ENCODE assay signal across 8 mouse cellular contexts in the genomic region with DNA sequence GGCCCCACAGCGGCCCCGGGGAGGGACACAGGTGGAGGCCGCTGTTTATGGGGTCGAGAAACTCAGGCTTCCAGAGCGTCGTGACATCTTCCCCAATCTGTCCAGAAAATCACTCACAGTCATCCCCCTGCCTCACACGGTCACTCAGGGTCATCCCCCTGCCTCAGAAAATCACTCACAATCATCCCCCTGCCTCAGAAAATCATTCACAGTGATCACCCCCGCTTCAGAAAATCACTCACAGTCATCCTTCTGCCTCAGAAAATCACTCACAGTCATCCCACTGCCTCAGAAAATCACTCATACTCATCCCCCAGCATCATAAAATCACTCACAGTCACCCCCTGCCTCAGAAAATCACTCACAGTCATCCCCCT. TPM values are rescaled to one million over a fixed set of nuclear protein-coding genes. Genes with fewer than 3 reads are reported as not detected.
DNase-seq lines count a peak whose midpoint lies in the region; ATAC-seq and TF ChIP-seq lines count a peak whose summit lies in the region.
"Not testable (repeated sequence)": the region's sequence is repeated elsewhere in the genome, so short reads cannot be mapped to it uniquely, and the experiment has no call there.

No protein-coding gene starts in this region.

- peak; percentile 6 for ATAC-seq in heart, postnatal 0 days (ENCODE audit: insufficient read depth, low read depth)
- ATAC-seq in intestine, postnatal 0 days; midbrain, embryonic 14.5 days (ENCODE audit: low FRiP score, low TSS enrichment): not testable (repeated sequence)
- 0 out of 2 replicates have a peak, but pooled peaks have one; percentile 0 for ATAC-seq in liver, embryonic 12.5 days
- ATAC-seq in stomach, embryonic 14.5 days (ENCODE audit: insufficient number of reproducible peaks, insufficient read depth, low FRiP score, low read depth): 0 out of 2 replicates have a peak, but pooled peaks have one; percentile 0

- peaks cover 53% of the 10 kb centered on the region for H3K36me3 ChIP-seq in forebrain, embryonic 10.5 days (replicated peaks)
- peaks cover 28% of the 10 kb centered on the region for H3K36me3 ChIP-seq in heart, postnatal 0 days (replicated peaks; ENCODE audit: control insufficient read depth, insufficient read depth, low read length)
- H3K36me3 ChIP-seq in intestine, postnatal 0 days (ENCODE audit: control insufficient read depth, insufficient read depth): peaks cover 28% of the 10 kb centered on the region
- H3K36me3 ChIP-seq in liver, embryonic 12.5 days: peaks cover 50% of the 10 kb centered on the region
- H3K36me3 ChIP-seq in midbrain, embryonic 14.5 days (ENCODE audit: control insufficient read depth, insufficient read depth, low read length): peaks cover 51% of the 10 kb centered on the region
- H3K36me3 ChIP-seq in stomach, embryonic 14.5 days (ENCODE audit: control insufficient read depth, insufficient read depth, low read length): peaks cover 46% of the 10 kb centered on the region

- H3K4me1 ChIP-seq in forebrain, embryonic 10.5 days; heart, postnatal 0 days (ENCODE audit: control insufficient read depth, insufficient read depth); intestine, postnatal 0 days (replicated peaks; ENCODE audit: control insufficient read depth, insufficient read depth, low read length); liver, embryonic 12.5 days; midbrain, embryonic 14.5 days (ENCODE audit: control insufficient read depth, insufficient read depth, low read length); stomach, embryonic 14.5 days (ENCODE audit: control insufficient read depth, insufficient read depth, low read length): not testable (repeated sequence)

- H3K9me3 ChIP-seq in forebrain, embryonic 10.5 days: peaks cover 55% of the 10 kb centered on the region
- H3K9me3 ChIP-seq in heart, postnatal 0 days (replicated peaks; ENCODE audit: control insufficient read depth, low read length): peaks cover 46% of the 10 kb centered on the region
- peaks cover 47% of the 10 kb centered on the region for H3K9me3 ChIP-seq in intestine, postnatal 0 days (ENCODE audit: control insufficient read depth)
- H3K9me3 ChIP-seq in liver, embryonic 12.5 days (replicated peaks): peaks cover 50% of the 10 kb centered on the region
- peaks cover 59% of the 10 kb centered on the region for H3K9me3 ChIP-seq in midbrain, embryonic 14.5 days (ENCODE audit: control insufficient read depth, low read length)
- H3K9me3 ChIP-seq in stomach, embryonic 14.5 days (ENCODE audit: control insufficient read depth, low read depth, low read length): peaks cover 62% of the 10 kb centered on the region

- peak; percentile 53 for DNase-seq in A20 (ENCODE audit: low read depth, low spot score)
- DNase-seq in c-Kit-positive CD71-negative TER-119-negative erythroid progenitor cells, embryonic 14.5 days (ENCODE audit: low read depth): peak; percentile 35
- peak; percentile 65 for DNase-seq in forebrain, embryonic 10.5 days (ENCODE audit: extremely low spot score, low spot score)
- DNase-seq in heart, postnatal 0 days (ENCODE audit: low spot score): not testable (repeated sequence)
- DNase-seq in midbrain, embryonic 14.5 days: peak; percentile 30

- not testable (repeated sequence) for TF ChIP-seq CTCF in heart, postnatal 0 days (IDR thresholded peaks at IDR 0.05; ENCODE audit: low read depth); intestine, postnatal 0 days (IDR thresholded peaks at IDR 0.05; ENCODE audit: low read depth)

- not testable (repeated sequence) for H3K9ac ChIP-seq in heart, postnatal 0 days (replicated peaks; ENCODE audit: low read depth, low read length); intestine, postnatal 0 days (ENCODE audit: low read depth, low read length); liver, embryonic 12.5 days; midbrain, embryonic 14.5 days (replicated peaks; ENCODE audit: low read length); stomach, embryonic 14.5 days (replicated peaks; ENCODE audit: low read depth, low read length)

- not testable (repeated sequence) for H3K27me3 ChIP-seq in forebrain, embryonic 10.5 days (ENCODE audit: poor library complexity, severe bottlenecking); heart, postnatal 0 days (ENCODE audit: control insufficient read depth, insufficient read depth, low read length); intestine, postnatal 0 days (replicated peaks; ENCODE audit: control insufficient read depth, insufficient read depth, low read length); liver, embryonic 12.5 days (replicated peaks); midbrain, embryonic 14.5 days (ENCODE audit: control insufficient read depth, insufficient read depth, low read length); stomach, embryonic 14.5 days (ENCODE audit: control insufficient read depth, insufficient read depth, low read length)

- WGBS in forebrain, embryonic 10.5 days: 86% methylated on average over 8 of the region's 8 CpGs
- WGBS in heart, postnatal 0 days: 62% methylated on average over 8 of the region's 8 CpGs
- 73% methylated on average over 8 of the region's 8 CpGs for WGBS in intestine, postnatal 0 days
- WGBS in liver, embryonic 12.5 days (ENCODE audit: insufficient replicate concordance): 78% methylated on average over 8 of the region's 8 CpGs
- 81% methylated on average over 8 of the region's 8 CpGs for WGBS in midbrain, embryonic 14.5 days
- 83% methylated on average over 8 of the region's 8 CpGs for WGBS in stomach, embryonic 14.5 days

- not testable (repeated sequence) for H3K27ac ChIP-seq in forebrain, embryonic 10.5 days; heart, postnatal 0 days (ENCODE audit: low read depth); liver, embryonic 12.5 days; midbrain, embryonic 14.5 days (replicated peaks; ENCODE audit: low read depth, low read length); stomach, embryonic 14.5 days (ENCODE audit: low read length)
- peak overlapping the region; percentile 6; the same call in 1 of the 2 replicates for H3K27ac ChIP-seq in intestine, postnatal 0 days (ENCODE audit: low read depth, low read length)

- H3K4me3 ChIP-seq in forebrain, embryonic 10.5 days; heart, postnatal 0 days (ENCODE audit: low read depth, low read length); intestine, postnatal 0 days (ENCODE audit: low read depth, low read length); liver, embryonic 12.5 days; midbrain, embryonic 14.5 days (replicated peaks; ENCODE audit: low read depth, low read length); stomach, embryonic 14.5 days (ENCODE audit: low read depth, low read length): not testable (repeated sequence)

- TF ChIP-seq EP300 in heart, postnatal 0 days (IDR thresholded peaks at IDR 0.05; ENCODE audit: low read depth): not testable (repeated sequence)

- not testable (repeated sequence) for H3K4me2 ChIP-seq in heart, postnatal 0 days (ENCODE audit: low read depth, low read length); intestine, postnatal 0 days (replicated peaks; ENCODE audit: low read depth); liver, embryonic 12.5 days; midbrain, embryonic 14.5 days (ENCODE audit: low read length); stomach, embryonic 14.5 days (replicated peaks; ENCODE audit: low read depth, low read length)

RNA-seq across cellular contexts. Expression of gene Gm21887, which starts 20.3 kb away (rescaled TPM):
- 249 and 311 TPM in 2 replicates for polyA plus RNA-seq in forebrain, embryonic 10.5 days (2016; fragmentation: Nextera tagmentation; extraction: Ambion mirVana)
- 0.88 and 16.5 TPM in 2 replicates for total RNA-seq in heart, postnatal 0 days (2014; rRNA removed; ENCODE audit: low replicate concordance)
- 32.6 and 63.9 TPM in 2 replicates for polyA plus RNA-seq in heart, postnatal 0 days (2015; fragmentation: Nextera tagmentation; extraction: Ambion mirVana)
- polyA plus RNA-seq in intestine, postnatal 0 days (2015; fragmentation: Nextera tagmentation; extraction: Ambion mirVana): 46.8 and 66.4 TPM in 2 replicates
- polyA plus RNA-seq in liver, embryonic 12.5 days (2016; fragmentation: Nextera tagmentation; extraction: Ambion mirVana): 196 and 237 TPM in 2 replicates
- 126 and 339 TPM in 2 replicates for polyA plus RNA-seq in midbrain, embryonic 14.5 days (2014; fragmentation: Nextera tagmentation; extraction: Ambion mirVana)
- 236 and 294 TPM in 2 replicates for polyA plus RNA-seq in stomach, embryonic 14.5 days (2014; fragmentation: Nextera tagmentation; extraction: Ambion mirVana)
